Mouse (Mus musculus) macrophage (primary cell): ENCODE data around the gene Ntn4. TPM values are rescaled to one million over a fixed set of nuclear protein-coding genes. Genes with fewer than 3 reads are reported as not detected.

Experiments used
- H3K27ac ChIP-seq: fragments of 350-480 bp; formaldehyde crosslinking; 2 replicates; pipeline ENCODE4 v1.9.0; 2021
- H3K36me3 ChIP-seq: fragments of 350-480 bp; formaldehyde crosslinking; 2 replicates; pipeline ENCODE4 v1.9.0; 2021; ENCODE audit errors: inconsistent target
- H3K4me3 ChIP-seq: fragments of 350-480 bp; formaldehyde crosslinking; 2 replicates; pipeline ENCODE4 v1.9.0; 2021; ENCODE audit errors: inconsistent target
- H3K79me2 ChIP-seq: fragments of 350-480 bp; formaldehyde crosslinking; 2 replicates; pipeline ENCODE4 v1.9.0; 2021; ENCODE audit errors: inconsistent target
- WGBS: methylation state at CpG from one replicate; pipeline ENCODE4 v1.1.7; 2026; ENCODE audit warnings: inconsistent platforms; ENCODE audit not compliant: missing documents; 5-methylcytosine and 5-hydroxymethylcytosine counted together
- polyA plus RNA-seq: library from polyadenylated mRNA; stranded (reverse); fragments of 250-400 nt; gene quantifications from 3 replicates; pipeline ENCODE4 v1.2.4, GENCODE M21; 2018; ENCODE audit warnings: inconsistent platforms
- total RNA-seq, 78 experiments: library from RNA; depleted of rRNA; stranded (reverse); fragments of 250-400 nt; gene quantifications; 1 replicate in 9 of 78; 2 replicates in 24 of 78; 3 replicates in 43 of 78; 4 replicates in 2 of 78; pipeline ENCODE4 v1.2.4; 2018; ENCODE audit warnings: inconsistent platforms in 56 of 78

Gene Ntn4
- total RNA-seq (2018; cell fraction: chromatin; rRNA removed), result under 1 TPM in 1 of 26 experiments, not detected in 25; 0.82 TPM
- under 1 TPM in 8 of 26 experiments, not detected in 18; 0.04 to 0.13 (median 0.05) TPM for total RNA-seq (2018; cell fraction: cytosol; rRNA removed)
- total RNA-seq (2018; cell fraction: nucleus; rRNA removed), result under 1 TPM in 1 of 26 experiments, not detected in 25; 0.11 TPM
- 0.04 to 0.09 TPM in 2 of 3 replicates, not detected in the other for polyA plus RNA-seq

DNA sequence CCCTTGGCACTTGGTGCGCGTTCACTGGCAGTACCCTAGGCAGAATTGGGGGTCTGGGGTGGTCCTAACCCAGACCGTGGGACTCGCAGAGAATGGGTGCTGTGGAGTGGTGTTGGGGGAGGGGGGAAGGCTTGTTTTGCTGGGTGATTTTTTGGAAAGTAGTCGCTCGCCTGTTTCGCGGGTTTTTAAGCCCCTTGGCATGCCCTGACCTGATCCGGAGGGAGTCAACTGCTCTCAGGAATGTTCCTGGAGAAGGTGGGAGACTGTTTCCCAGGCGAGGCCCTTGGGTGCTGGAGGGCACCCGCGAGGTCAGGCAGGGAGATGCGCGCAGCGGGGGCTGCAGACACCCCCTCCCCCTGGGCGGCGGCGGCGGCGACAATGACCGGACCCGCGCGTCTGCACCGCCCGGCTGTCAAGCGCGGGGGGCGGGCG lies at the start of gene Ntn4:
Gene Ntn4 (plus strand): TSS at position 161 of the 432 bp plus-strand sequence.
- no peak within 1 kb of the TSS for H3K27ac ChIP-seq
- 28% methylated on average over 9 of the region's 30 CpGs for WGBS
- H3K36me3 ChIP-seq, result no peaks in the 10 kb centered on the region
- H3K4me3 ChIP-seq, result no peak within 1 kb of the TSS
- H3K79me2 ChIP-seq, result no peaks in the 10 kb centered on the region

DNA sequence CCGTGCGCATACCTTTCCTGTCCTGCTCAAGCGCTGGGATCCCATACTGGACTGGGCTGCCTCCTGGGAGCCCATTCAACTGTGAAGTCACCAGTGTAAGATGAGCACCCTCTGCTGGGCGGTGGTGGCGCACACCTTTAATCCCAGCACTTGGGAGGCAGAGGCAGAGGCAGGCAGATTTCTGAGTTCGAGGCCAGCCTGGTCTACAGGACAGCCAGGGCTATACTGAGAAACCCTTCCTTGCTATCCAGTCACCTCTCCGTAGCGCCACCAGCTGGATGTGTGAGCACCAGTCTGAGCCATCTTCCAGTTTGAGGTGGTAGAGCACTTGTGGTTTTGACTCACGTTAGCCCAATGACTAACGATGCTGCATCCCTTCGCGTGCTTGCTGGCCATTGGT lies 48.0 kb upstream of the Ntn4 start:
- H3K79me2 ChIP-seq, result peaks cover 17% of the 10 kb centered on the region
- 66% methylated on average over 11 of the region's 12 CpGs for WGBS
- no peak overlapping the region for H3K27ac ChIP-seq
- H3K36me3 ChIP-seq, result no peaks in the 10 kb centered on the region
- no peak overlapping the region for H3K4me3 ChIP-seq

DNA sequence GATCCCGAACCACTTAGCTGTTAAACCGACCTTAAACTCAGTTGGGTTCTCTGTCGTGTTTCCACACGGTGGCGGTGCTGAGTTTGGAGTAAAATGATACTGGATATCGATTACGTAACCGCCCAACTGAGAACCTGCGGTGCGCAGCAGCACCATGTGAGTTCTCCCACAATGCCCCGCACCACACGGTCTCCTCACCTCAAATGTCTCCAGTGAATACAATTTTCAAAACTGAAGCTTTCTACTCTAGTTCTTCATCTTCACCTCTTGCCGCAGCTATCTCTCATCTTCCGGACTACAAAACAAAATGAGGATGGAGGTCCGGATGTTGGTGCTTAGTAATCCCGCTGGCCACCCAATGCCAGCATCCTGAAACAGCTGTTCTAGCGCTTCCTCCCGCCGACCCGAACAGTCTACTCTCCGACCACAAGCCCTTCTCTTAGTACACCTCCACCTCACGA lies 46.4 kb upstream of the Ntn4 start:
- Histone ChIP-seq H3K79me2 (peaks cover under 1% of the 10 kb centered on the region), H3K4me3 (peak overlapping the region; percentile 30), H3K27ac (no peak overlapping the region), H3K36me3 (no peaks in the 10 kb centered on the region)
- WGBS, result 0% methylated on average over 22 of the region's 22 CpGs

DNA sequence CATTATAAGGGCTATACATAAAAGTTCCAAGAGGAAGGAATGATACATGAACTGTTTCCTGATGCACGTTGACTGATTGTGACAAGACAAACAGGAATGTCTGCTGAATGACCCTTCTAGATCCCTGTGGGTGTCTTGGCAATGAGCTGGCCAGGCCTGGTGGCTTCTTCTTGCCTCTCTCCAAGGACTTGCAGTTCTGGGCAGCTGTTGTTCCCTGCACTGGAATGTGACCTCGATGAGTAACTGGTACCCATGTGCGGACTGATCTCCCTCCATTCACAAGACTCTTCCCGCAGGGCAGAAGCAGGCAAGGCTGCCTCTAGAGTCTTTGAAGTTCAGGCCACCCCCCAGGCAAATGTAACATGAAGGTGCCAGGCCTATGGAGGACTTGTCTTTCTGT lies 44.6 kb upstream of the Ntn4 start:
- H3K36me3 ChIP-seq, result no peaks in the 10 kb centered on the region
- WGBS, result 80% methylated on average over 4 of the region's 4 CpGs
- H3K79me2 ChIP-seq, result no peaks in the 10 kb centered on the region
- H3K27ac ChIP-seq, result no peak overlapping the region
- no peak overlapping the region for H3K4me3 ChIP-seq

DNA sequence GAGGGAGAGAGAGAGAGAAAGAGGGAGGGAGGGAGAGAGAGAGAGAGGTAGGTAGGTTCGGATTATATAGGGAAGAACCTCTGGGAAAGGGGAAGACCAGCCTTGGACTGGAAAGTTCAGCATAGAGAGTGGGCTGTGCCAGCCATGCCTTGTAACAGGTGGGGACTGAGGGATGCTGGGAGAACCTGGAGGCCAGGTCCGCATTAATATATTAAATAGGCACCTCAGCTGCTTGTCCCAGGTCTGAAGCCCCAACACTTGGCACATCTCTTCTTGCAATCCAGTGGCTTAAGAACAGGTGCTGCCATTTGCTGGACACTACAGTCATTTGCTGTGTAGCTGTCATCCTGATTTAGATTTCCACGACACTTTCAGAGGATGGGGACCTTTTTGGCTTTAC lies 43.8 kb upstream of the Ntn4 start:
- no peak overlapping the region for H3K27ac ChIP-seq
- H3K36me3 ChIP-seq, result no peaks in the 10 kb centered on the region
- no peak overlapping the region for H3K4me3 ChIP-seq
- no peaks in the 10 kb centered on the region for H3K79me2 ChIP-seq
- WGBS, result 99% methylated on average over 3 of the region's 3 CpGs

DNA sequence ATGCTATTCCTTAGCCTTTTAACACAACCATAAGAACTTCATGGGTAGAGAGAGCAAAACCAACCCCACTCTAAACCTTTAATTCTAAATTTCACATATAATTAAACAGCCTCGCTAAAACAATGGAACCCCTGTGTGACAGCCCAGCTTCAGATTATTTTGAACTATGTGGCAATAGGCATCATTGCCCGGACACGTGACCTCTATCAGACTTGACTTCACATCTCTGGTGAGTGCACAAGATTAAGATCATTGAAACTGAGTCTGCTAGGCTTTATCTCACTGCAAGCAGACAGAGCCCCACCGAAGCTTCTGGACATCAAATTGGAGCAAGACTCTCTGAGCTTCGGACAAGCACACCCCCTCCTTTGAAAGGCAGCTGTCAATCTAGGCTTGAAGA lies 38.2 kb upstream of the Ntn4 start:
- Histone ChIP-seq H3K36me3 (no peaks in the 10 kb centered on the region), H3K27ac (no peak overlapping the region), H3K4me3 (no peak overlapping the region), H3K79me2 (no peaks in the 10 kb centered on the region)
- 94% methylated on average over 5 of the region's 5 CpGs for WGBS

DNA sequence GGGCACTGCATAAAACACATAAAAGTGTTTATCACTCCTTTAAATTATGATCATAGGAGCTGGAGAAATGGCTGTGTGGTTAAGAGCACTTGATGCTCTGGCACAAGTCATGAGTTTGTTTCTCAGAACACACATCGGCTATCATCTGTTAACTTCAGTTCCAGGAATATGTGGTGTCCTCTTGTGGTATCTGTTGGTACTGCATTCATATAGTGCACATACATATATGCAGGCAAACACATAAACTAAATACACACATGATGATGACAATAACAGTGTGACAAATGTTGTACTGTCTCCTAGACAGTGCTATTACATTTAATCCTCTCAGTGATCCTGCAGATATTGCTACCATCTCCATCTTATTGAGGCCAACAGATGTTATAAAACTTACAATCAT lies 37.2 kb upstream of the Ntn4 start:
- 100% methylated on average over 1 of the region's 1 CpGs for WGBS
- H3K4me3 ChIP-seq, result no peak overlapping the region
- no peaks in the 10 kb centered on the region for H3K36me3 ChIP-seq
- H3K79me2 ChIP-seq, result no peaks in the 10 kb centered on the region
- H3K27ac ChIP-seq, result no peak overlapping the region

DNA sequence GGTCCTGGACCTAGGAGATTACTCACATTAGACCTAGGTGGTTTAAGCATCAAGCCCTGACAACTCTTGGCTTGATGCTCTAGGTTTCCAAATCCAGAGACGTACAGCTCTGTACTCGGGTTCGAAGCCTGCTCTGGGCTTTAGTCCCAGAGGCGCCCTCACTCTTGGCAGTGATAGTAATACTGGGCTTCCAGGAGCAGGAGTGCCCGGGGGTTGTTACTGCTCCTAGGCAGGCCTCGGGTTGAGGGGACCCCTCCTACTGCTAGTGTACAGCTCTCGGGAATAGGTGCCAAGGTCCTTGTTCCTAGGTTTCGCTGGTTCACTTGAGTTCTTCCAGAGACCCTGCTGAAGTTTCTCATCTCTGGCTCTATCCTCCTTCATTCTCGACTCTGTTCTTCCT lies 34.2 kb upstream of the Ntn4 start:
- no peaks in the 10 kb centered on the region for H3K36me3 ChIP-seq
- no peak overlapping the region for H3K27ac ChIP-seq
- 96% methylated on average over 9 of the region's 9 CpGs for WGBS
- no peak overlapping the region for H3K4me3 ChIP-seq
- no peaks in the 10 kb centered on the region for H3K79me2 ChIP-seq

DNA sequence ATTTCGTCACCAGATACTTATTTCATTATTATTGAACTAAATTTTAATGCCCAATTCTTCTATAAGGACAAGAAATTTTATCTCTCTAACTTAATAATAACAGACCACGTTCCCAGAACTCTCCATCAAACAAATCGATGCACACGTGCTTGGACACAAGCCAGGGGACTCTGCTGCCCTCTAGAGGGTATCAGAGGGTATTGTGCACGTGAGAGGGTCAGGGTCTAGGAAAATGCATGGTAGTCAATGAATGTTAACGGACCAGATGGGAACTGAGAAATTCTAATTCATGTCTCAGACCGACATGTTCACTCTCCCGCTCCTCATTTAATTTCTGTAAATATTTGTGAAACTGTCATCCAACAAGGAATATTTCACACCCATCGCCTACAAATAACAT lies 32.4 kb upstream of the Ntn4 start:
- no peak overlapping the region for H3K27ac ChIP-seq
- H3K36me3 ChIP-seq, result no peaks in the 10 kb centered on the region
- H3K79me2 ChIP-seq, result no peaks in the 10 kb centered on the region
- no peak overlapping the region for H3K4me3 ChIP-seq
- WGBS, result 85% methylated on average over 9 of the region's 9 CpGs

DNA sequence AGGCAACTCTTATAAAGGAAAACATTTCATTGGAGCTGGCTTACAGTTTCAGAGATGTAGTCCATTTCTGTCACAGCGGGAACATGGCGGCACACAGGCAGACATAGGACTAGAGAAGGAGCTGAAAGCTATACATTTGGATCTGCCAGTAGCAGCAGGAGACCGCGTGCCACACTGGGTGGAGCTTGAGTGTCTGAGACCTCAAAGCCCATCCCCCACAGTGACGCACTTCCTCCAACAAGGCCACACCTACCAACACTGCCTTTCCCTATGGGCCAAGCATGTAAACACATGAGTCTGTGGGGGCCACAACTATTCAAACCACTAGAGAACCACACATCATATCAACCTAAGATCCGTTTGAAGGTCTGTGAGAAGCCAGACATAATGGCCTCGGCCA lies 31.2 kb upstream of the Ntn4 start:
- Histone ChIP-seq H3K36me3 (no peaks in the 10 kb centered on the region), H3K79me2 (no peaks in the 10 kb centered on the region), H3K4me3 (no peak overlapping the region), H3K27ac (no peak overlapping the region)
- 95% methylated on average over 6 of the region's 7 CpGs for WGBS

DNA sequence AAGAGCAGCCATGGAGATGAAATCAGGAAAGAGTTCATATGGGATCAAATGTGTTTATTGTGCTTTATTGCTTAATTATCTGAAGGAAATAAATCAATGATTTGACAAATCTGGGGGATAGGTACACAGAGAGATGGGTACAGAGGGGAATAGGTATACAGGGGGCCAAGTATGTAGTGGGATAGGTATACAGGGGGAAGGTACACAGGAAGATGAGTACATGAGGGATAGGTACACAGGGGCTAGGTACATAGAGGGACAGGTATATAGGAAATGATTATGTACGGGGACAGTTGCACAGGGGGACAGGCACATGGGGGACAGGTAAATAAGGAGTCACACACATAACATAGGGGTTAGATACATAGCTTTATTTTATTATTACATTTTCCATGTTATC lies 29.6 kb upstream of the Ntn4 start:
- H3K27ac ChIP-seq, result no peak overlapping the region

DNA sequence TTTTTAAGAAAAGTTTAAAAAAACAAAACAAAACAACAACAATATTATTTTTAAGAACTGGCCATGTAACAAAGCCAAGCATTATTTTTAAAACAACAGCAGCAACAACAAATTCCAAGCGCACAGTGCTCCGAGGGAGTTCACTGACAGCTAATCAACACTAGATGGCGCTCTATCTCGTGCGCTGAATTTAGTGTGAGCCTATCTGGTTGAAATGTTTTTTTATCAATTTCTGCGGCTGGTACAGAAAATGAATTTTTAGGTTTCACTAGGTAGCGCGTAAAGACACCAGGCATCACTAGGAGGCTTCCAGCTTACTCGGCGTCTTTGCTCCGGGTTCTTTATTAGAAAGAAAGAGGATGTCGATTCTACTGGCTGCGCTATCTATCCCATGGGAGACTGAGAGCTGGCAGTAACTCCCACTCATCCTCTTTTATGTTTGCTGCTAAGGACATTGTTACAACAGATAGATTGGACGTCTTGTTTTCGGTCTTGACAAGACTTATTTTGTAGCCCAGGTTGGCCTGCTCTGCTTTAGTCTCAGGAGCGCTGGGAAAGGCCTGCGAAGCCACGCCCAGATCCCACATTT lies 29.0 kb upstream of the Ntn4 start:
- Histone ChIP-seq H3K36me3 (no peaks in the 10 kb centered on the region), H3K79me2 (no peaks in the 10 kb centered on the region), H3K27ac (no peak overlapping the region), H3K4me3 (no peak overlapping the region)
- WGBS, result 47% methylated on average over 18 of the region's 18 CpGs

More for the DNA sequence above, 29.6 kb upstream of the Ntn4 start:
- WGBS, result 82% methylated on average over 1 of the region's 1 CpGs
- no peaks in the 10 kb centered on the region for H3K36me3 ChIP-seq
- H3K4me3 ChIP-seq, result no peak overlapping the region
- no peaks in the 10 kb centered on the region for H3K79me2 ChIP-seq

DNA sequence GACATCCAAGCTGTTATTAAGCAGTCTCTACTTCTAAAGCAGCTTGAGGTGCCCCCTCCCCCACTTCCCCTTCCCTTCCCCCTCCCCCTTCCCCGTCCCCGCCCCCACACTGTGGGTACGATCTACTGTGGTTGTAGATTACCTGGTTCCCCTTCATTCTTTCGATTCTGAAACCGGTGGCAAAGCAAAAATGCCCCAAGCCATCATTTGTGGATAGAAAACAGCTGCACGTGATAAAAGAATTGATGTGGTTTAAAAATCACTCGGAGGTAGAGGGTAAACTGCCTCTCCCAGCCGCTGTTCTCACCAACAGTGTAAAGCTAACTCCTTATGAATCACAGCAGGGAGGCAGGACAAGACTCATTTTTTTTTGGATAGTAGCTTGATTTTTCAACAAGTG lies 25.6 kb upstream of the Ntn4 start:
- no peaks in the 10 kb centered on the region for H3K79me2 ChIP-seq
- 13% methylated on average over 5 of the region's 8 CpGs for WGBS
- no peaks in the 10 kb centered on the region for H3K36me3 ChIP-seq

DNA sequence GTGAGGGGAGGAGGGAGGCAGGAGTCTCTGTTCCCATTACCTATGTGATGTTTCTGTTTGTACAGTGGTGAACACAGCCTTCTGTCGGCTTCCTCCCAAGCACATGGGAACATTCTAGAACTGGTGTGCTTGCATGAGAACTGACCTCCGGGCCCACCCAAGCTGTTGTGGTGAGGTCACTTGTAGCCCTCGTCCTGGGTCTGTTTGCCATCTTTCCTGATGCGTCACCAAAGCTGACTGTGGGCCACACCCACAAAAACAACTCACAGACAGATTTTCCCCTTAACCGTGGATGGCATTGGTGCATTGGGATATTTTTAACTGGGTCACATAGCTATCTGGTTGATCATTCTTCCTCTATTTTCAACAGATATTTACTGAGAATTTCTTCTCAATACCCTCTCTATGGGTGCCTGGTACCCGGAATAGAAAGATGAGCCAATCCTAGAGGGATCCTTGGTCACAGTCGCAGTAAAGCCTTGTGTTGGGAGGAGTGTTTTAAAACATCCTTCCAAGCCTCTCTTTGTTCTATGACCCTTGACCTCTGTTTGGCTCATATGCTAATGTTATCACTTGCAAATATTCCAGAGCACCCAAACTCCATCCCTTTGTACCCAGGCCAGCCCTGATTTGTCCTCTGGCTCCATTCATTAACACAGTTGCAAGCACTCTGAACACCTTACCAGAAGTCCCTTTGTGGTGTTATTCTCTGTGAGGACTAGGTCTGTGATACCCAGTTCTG lies 19.9 kb upstream of the Ntn4 start:
- 83% methylated on average over 7 of the region's 7 CpGs for WGBS
- Histone ChIP-seq H3K79me2 (no peaks in the 10 kb centered on the region), H3K36me3 (no peaks in the 10 kb centered on the region), H3K27ac (no peak overlapping the region), H3K4me3 (no peak overlapping the region)

More for the DNA sequence above, 25.6 kb upstream of the Ntn4 start:
- Histone ChIP-seq H3K4me3 (no peak overlapping the region), H3K27ac (no peak overlapping the region)

DNA sequence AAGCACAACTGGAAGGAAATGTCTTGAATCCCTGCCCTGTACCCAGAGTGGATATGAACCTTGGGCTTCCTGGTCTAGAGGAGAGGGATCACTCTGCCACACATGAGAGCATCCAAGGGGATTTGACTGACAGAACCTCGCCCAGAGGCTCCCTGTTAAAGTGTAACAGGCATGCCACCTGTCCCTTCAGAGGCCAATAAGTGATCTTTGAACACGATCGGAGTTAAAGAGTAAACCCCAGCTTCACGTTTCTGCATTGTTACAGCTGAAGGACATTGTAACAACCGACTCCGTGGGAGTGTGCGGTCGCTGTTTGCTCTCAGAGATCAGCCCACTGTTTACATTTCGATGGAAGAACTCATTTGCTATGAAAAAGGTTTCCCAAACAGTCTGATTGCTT lies 16.8 kb upstream of the Ntn4 start:
- no peaks in the 10 kb centered on the region for H3K36me3 ChIP-seq
- 88% methylated on average over 9 of the region's 9 CpGs for WGBS
- no peak overlapping the region for H3K4me3 ChIP-seq
- no peaks in the 10 kb centered on the region for H3K79me2 ChIP-seq
- no peak overlapping the region for H3K27ac ChIP-seq
